Mouse (Mus musculus) cerebellum, adult 11 months (tissue): ENCODE results near the gene Vwf.

Experiments
- DNase-seq: peaks from one replicate; pipeline ENCODE4 v3.0.0; 2022

Vwf gene

GRCm38 (mm10) chr6:125550172-125550571 lies 3.6 kb downstream of the Vwf start:
- no peak for DNase-seq

GRCm38 (mm10) chr6:125552760-125553159 lies 6.2 kb downstream of the Vwf start:
- no peak for DNase-seq

- DNase-seq = no peak
Measured at GRCm38 (mm10) chr6:125553551-125553950, 7.0 kb downstream of the Vwf start.

- DNase-seq = no peak
Measured at GRCm38 (mm10) chr6:125558831-125559230, 12.3 kb downstream of the Vwf start.

- no peak for DNase-seq
Measured at GRCm38 (mm10) chr6:125561031-125561430, 14.5 kb downstream of the Vwf start.

- no peak for DNase-seq
Measured at GRCm38 (mm10) chr6:125561521-125561920, 14.9 kb downstream of the Vwf start.

- DNase-seq = no peak
Measured at GRCm38 (mm10) chr6:125564812-125565281, 18.3 kb downstream of the Vwf start.

- no peak for DNase-seq
Measured at GRCm38 (mm10) chr6:125565326-125565725, 18.8 kb downstream of the Vwf start.

- DNase-seq = no peak
Measured at GRCm38 (mm10) chr6:125566656-125567055, 20.1 kb downstream of the Vwf start.

- no peak for DNase-seq
Measured at GRCm38 (mm10) chr6:125568381-125568780, 21.8 kb downstream of the Vwf start.

GRCm38 (mm10) chr6:125572291-125573188 lies 26.0 kb downstream of the Vwf start:
- peak; percentile 39 for DNase-seq

GRCm38 (mm10) chr6:125573189-125573928 lies 26.8 kb downstream of the Vwf start:
- no peak for DNase-seq

GRCm38 (mm10) chr6:125575080-125575479 lies 28.5 kb downstream of the Vwf start:
- DNase-seq = no peak

GRCm38 (mm10) chr6:125577301-125577700 lies 30.7 kb downstream of the Vwf start:
- DNase-seq = no peak

GRCm38 (mm10) chr6:125577882-125578646 lies 31.5 kb downstream of the Vwf start:
- peak; percentile 78 for DNase-seq

- DNase-seq = no peak
Measured at GRCm38 (mm10) chr6:125578647-125579011, 32.1 kb downstream of the Vwf start.

- no peak for DNase-seq
Measured at GRCm38 (mm10) chr6:125579864-125580263, 33.3 kb downstream of the Vwf start.

- no peak for DNase-seq
Measured at GRCm38 (mm10) chr6:125583666-125584065, 37.1 kb downstream of the Vwf start.

- DNase-seq = no peak
Measured at GRCm38 (mm10) chr6:125584266-125584665, 37.7 kb downstream of the Vwf start.

- no peak for DNase-seq
Measured at GRCm38 (mm10) chr6:125585579-125585978, 39.0 kb downstream of the Vwf start.

- DNase-seq = no peak
Measured at GRCm38 (mm10) chr6:125586042-125586566, 39.5 kb downstream of the Vwf start.

- DNase-seq = no peak
Measured at GRCm38 (mm10) chr6:125588241-125588640, 41.7 kb downstream of the Vwf start.

GRCm38 (mm10) chr6:125589075-125589474 lies 42.5 kb downstream of the Vwf start:
- no peak for DNase-seq
